Mouse (Mus musculus) neural tube, embryonic 12.5 days (tissue): ENCODE data around the gene Cyp4f16. TPM values are rescaled to one million over a fixed set of nuclear protein-coding genes. Genes with fewer than 3 reads are reported as not detected.
"Not testable (repeated sequence)": the region's sequence is repeated elsewhere in the genome, so short reads cannot be mapped to it uniquely, and the experiment has no call there.

Experiments
- ATAC-seq: fragments of 200-750 bp; cut with Nextera tagmentation; 2 replicates; pipeline ENCODE4 v1.8.0; 2017; ENCODE audit warnings: low read depth, mild to moderate bottlenecking, moderate TSS enrichment, moderate library complexity; ENCODE audit not compliant: low FRiP score
- H3K27ac ChIP-seq: fragments of 300-500 bp; sonication (generic); 2 replicates; pipeline ENCODE4 v1.5.1; 2016
- H3K27me3 ChIP-seq: fragments of 300-500 bp; sonication (generic); replicated peaks from 2 replicates; pipeline ENCODE4 v1.6.1; 2016; ENCODE audit warnings: mild to moderate bottlenecking
- H3K36me3 ChIP-seq: fragments of 300-500 bp; sonication (generic); 2 replicates; pipeline ENCODE4 v1.6.1; 2016; ENCODE audit warnings: mild to moderate bottlenecking
- H3K4me1 ChIP-seq: fragments of 300-500 bp; sonication (generic); 2 replicates; pipeline ENCODE4 v1.6.1; 2016
- H3K4me2 ChIP-seq: fragments of 300-500 bp; sonication (generic); replicated peaks from 2 replicates; pipeline ENCODE4 v1.6.1; 2016; ENCODE audit warnings: mild to moderate bottlenecking
- H3K4me3 ChIP-seq: fragments of 300-500 bp; sonication (generic); 2 replicates; pipeline ENCODE4 v1.5.1; 2016
- H3K9ac ChIP-seq: fragments of 300-500 bp; sonication (generic); 2 replicates; pipeline ENCODE4 v1.6.1; 2016; ENCODE audit warnings: mild to moderate bottlenecking
- H3K9me3 ChIP-seq: fragments of 300-500 bp; sonication (generic); 2 replicates; pipeline ENCODE4 v1.6.1; 2016; ENCODE audit warnings: mild to moderate bottlenecking
- WGBS: fragments of 180-500 bp; shearing (Covaris S2); methylation state at CpG from one replicate; pipeline ENCODE4 v1.1.7; 2016; 5-methylcytosine and 5-hydroxymethylcytosine counted together
- polyA plus RNA-seq: library from polyadenylated mRNA; unstranded; fragments of >200 nt; fragmentation: Nextera tagmentation; extraction: Ambion mirVana; gene quantifications from 2 replicates; pipeline ENCODE4 v1.2.1, GENCODE M21; 2016

Cyp4f16 gene
- polyA plus RNA-seq = 19.8 and 25.3 TPM in 2 replicates

- H3K27me3 ChIP-seq, H3K36me3 ChIP-seq, H3K4me1 ChIP-seq, H3K9me3 ChIP-seq, H3K27ac ChIP-seq: not testable (repeated sequence)
- Histone ChIP-seq H3K4me3 (peak within 1 kb of the TSS; percentile 41), H3K4me2 (peak within 1 kb of the TSS; percentile 61), H3K9ac (peak within 1 kb of the TSS; percentile 42; the same call in 1 of the 2 replicates)
- WGBS = 15% methylated on average over 5 of the region's 5 CpGs
- peak; percentile 81 for ATAC-seq
Observed at GRCm38 (mm10) chr17:32536051-32536866, at the start of gene Cyp4f16. Cyp4f16 (plus strand) TSS chr17:32536558.

- peak; percentile 48; the same call in 1 of the 2 replicates for ATAC-seq
- no peak overlapping the region for H3K27ac ChIP-seq
- WGBS = 7% methylated on average over 30 of the region's 30 CpGs
- no peaks in the 10 kb centered on the region for H3K4me1 ChIP-seq
- H3K9ac ChIP-seq = no peak overlapping the region; the same call in 1 of the 2 replicates
- H3K4me3 ChIP-seq = peak overlapping the region; percentile 20
- peak overlapping the region; percentile 56 for H3K4me2 ChIP-seq
- no peaks in the 10 kb centered on the region for H3K36me3 ChIP-seq
- H3K27me3 ChIP-seq = 0 out of 2 replicates have a peak, but pooled peaks cover 3% of the 10 kb centered on the region
- H3K9me3 ChIP-seq = no peaks in the 10 kb centered on the region
Observed at GRCm38 (mm10) chr17:32492349-32492980, 43.9 kb upstream of the Cyp4f16 start.

GRCm38 (mm10) chr17:32494601-32495000, 41.8 kb upstream of the Cyp4f16 start:
- no peaks in the 10 kb centered on the region for H3K9me3 ChIP-seq
- H3K4me3 ChIP-seq = no peak overlapping the region
- H3K27me3 ChIP-seq = 0 out of 2 replicates have a peak, but pooled peaks cover 3% of the 10 kb centered on the region
- peak; percentile 48; the same call in 1 of the 2 replicates for ATAC-seq
- no peak overlapping the region for H3K27ac ChIP-seq
- H3K4me2 ChIP-seq = no peak overlapping the region
- H3K9ac ChIP-seq = no peak overlapping the region
- H3K36me3 ChIP-seq = no peaks in the 10 kb centered on the region
- no peaks in the 10 kb centered on the region for H3K4me1 ChIP-seq
- WGBS = 62% methylated on average over 1 of the region's 1 CpGs

- H3K4me1 ChIP-seq, ATAC-seq, H3K27me3 ChIP-seq, H3K36me3 ChIP-seq, H3K27ac ChIP-seq, H3K9ac ChIP-seq, H3K4me3 ChIP-seq, H3K4me2 ChIP-seq, H3K9me3 ChIP-seq: not testable (repeated sequence)
- WGBS = 81% methylated on average over 4 of the region's 4 CpGs
Observed at GRCm38 (mm10) chr17:32500511-32500910, 35.8 kb upstream of the Cyp4f16 start.

GRCm38 (mm10) chr17:32501051-32501450, 35.3 kb upstream of the Cyp4f16 start:
- H3K9me3 ChIP-seq = no peaks in the 10 kb centered on the region
- H3K27ac ChIP-seq = no peak overlapping the region
- no peaks in the 10 kb centered on the region for H3K4me1 ChIP-seq
- ATAC-seq = no peak
- no peak overlapping the region for H3K4me2 ChIP-seq
- H3K36me3 ChIP-seq = no peaks in the 10 kb centered on the region
- no peak overlapping the region for H3K9ac ChIP-seq
- 74% methylated on average over 3 of the region's 3 CpGs for WGBS
- no peaks in the 10 kb centered on the region for H3K27me3 ChIP-seq
- no peak overlapping the region for H3K4me3 ChIP-seq

- Histone ChIP-seq H3K27me3 (no peaks in the 10 kb centered on the region), H3K36me3 (no peaks in the 10 kb centered on the region), H3K4me3 (no peak overlapping the region), H3K9me3 (no peaks in the 10 kb centered on the region), H3K27ac (no peak overlapping the region), H3K4me2 (no peak overlapping the region), H3K4me1 (peaks cover 10% of the 10 kb centered on the region), H3K9ac (no peak overlapping the region)
- WGBS = 85% methylated on average over 2 of the region's 2 CpGs
- ATAC-seq = no peak
Observed at GRCm38 (mm10) chr17:32503111-32503510, 33.2 kb upstream of the Cyp4f16 start.

GRCm38 (mm10) chr17:32505851-32506728, 30.3 kb upstream of the Cyp4f16 start, which contains the start of gene Cyp4f17:
Cyp4f17 (plus strand) TSS chr17:32506050.
- no peaks in the 10 kb centered on the region for H3K36me3 ChIP-seq
- H3K9ac ChIP-seq = peak within 1 kb of the TSS; percentile 56
- peak within 1 kb of the TSS; percentile 29; the same call in 1 of the 2 replicates for H3K27ac ChIP-seq
- peak within 1 kb of the TSS; percentile 74 for H3K4me2 ChIP-seq
- no peaks in the 10 kb centered on the region for H3K9me3 ChIP-seq
- no peaks in the 10 kb centered on the region for H3K27me3 ChIP-seq
- peaks cover 10% of the 10 kb centered on the region for H3K4me1 ChIP-seq
- WGBS = 1% methylated on average over 30 of the region's 30 CpGs
- H3K4me3 ChIP-seq = peak within 1 kb of the TSS; percentile 45
- peak; percentile 91 for ATAC-seq

GRCm38 (mm10) chr17:32506729-32507245, 29.6 kb upstream of the Cyp4f16 start:
- H3K4me3 ChIP-seq = peak overlapping the region; percentile 45
- H3K9ac ChIP-seq = peak overlapping the region; percentile 56
- peak; percentile 65 for ATAC-seq
- H3K27me3 ChIP-seq = no peaks in the 10 kb centered on the region
- no peak overlapping the region for H3K27ac ChIP-seq
- no peaks in the 10 kb centered on the region for H3K36me3 ChIP-seq
- H3K4me2 ChIP-seq = peak overlapping the region; percentile 74
- H3K9me3 ChIP-seq = no peaks in the 10 kb centered on the region
- peaks cover 10% of the 10 kb centered on the region for H3K4me1 ChIP-seq
- WGBS = 40% methylated on average over 9 of the region's 9 CpGs

GRCm38 (mm10) chr17:32516126-32516525, 20.2 kb upstream of the Cyp4f16 start:
- Histone ChIP-seq H3K4me2 (no peak overlapping the region), H3K4me1 (no peaks in the 10 kb centered on the region), H3K4me3 (no peak overlapping the region), H3K27me3 (no peaks in the 10 kb centered on the region), H3K9ac (no peak overlapping the region), H3K9me3 (no peaks in the 10 kb centered on the region), H3K27ac (no peak overlapping the region), H3K36me3 (peaks cover 5% of the 10 kb centered on the region; the same call in 1 of the 2 replicates)
- ATAC-seq = no peak
- 84% methylated on average over 5 of the region's 5 CpGs for WGBS

- Histone ChIP-seq H3K9ac (no peak overlapping the region), H3K27ac (no peak overlapping the region), H3K9me3 (no peaks in the 10 kb centered on the region), H3K4me2 (no peak overlapping the region), H3K27me3 (no peaks in the 10 kb centered on the region), H3K4me1 (no peaks in the 10 kb centered on the region), H3K4me3 (no peak overlapping the region), H3K36me3 (peaks cover 27% of the 10 kb centered on the region)
- WGBS = 91% methylated on average over 5 of the region's 5 CpGs
- no peak for ATAC-seq
Observed at GRCm38 (mm10) chr17:32521981-32522380, 14.4 kb upstream of the Cyp4f16 start.

- H3K9me3 ChIP-seq = no peaks in the 10 kb centered on the region
- H3K4me3 ChIP-seq = no peak overlapping the region
- 93% methylated on average over 4 of the region's 4 CpGs for WGBS
- H3K4me2 ChIP-seq = no peak overlapping the region
- no peak for ATAC-seq
- peaks cover 27% of the 10 kb centered on the region for H3K36me3 ChIP-seq
- no peak overlapping the region for H3K27ac ChIP-seq
- H3K9ac ChIP-seq = no peak overlapping the region
- H3K4me1 ChIP-seq = no peaks in the 10 kb centered on the region
- no peaks in the 10 kb centered on the region for H3K27me3 ChIP-seq
Observed at GRCm38 (mm10) chr17:32522386-32522785, 14.0 kb upstream of the Cyp4f16 start.
